Mouse (Mus musculus) fat pad, adult 2 months (tissue): Measurements from ENCODE around the gene Mospd2.

Experiments used
- DNase-seq: peaks from one replicate; pipeline ENCODE4 v3.0.0-alpha.2; 2011; ENCODE audit warnings: low read depth, low spot score; ENCODE audit errors: extremely low read depth

Mospd2 gene

DNA sequence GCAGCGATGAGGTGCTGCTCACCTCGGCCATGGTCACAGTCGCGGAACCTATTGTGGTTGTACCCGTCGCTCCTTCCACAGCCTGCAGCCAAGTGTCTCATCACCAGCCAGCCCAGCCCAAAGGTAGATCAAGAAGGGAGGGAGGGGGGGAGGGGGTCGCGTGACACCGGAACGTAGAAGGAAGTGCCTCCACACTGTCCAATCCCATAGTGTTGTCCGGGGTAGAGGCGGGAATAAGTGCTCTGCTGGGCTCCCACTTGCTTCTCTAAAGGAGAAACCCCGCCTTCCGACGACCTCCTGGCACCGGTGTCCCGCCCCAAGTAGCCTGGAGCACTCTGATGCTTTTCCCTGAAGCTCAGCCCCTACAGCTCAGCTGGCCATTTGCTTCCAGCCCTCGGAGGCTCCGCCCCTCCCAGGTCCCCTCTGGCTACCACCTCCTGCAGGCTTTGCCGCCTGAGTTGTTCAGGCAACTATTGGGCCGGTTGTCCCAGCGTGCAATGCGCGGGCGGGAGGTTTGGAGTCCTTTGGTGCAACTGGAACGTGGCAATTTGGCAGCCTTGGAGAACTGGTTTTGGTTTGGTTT lies at the start of gene Mospd2, which contains the start of gene Fancb:
Mospd2 (minus strand) TSS at position 183 of the 583 bp plus-strand sequence.
Fancb (plus strand) TSS at position 400 of the 583 bp plus-strand sequence.
- peak; percentile 43 for DNase-seq

DNA sequence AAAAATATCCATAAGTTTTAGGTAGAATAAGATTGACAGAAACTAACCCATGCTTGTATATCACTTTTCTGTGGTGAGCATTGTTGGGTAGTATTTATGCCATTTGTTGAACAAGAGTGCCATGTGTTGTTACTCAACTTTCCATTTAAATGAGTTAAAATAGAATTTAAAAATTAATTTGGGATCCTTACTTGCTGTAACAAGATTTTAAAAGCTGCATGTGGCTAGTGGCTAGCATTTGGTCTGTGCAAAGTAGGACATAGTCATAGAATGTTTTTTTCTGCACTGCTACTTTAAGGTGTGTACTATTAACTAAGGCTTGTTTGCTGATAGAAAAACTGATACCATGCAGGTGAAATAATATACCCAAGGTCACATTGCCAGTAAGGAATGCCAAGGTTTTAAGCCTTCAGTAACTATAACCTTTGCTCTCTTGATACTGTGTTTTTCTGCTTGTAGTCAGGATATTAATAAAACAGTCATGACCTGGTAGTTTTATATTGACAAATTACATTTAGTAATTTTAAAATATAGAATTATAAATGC lies 24.7 kb upstream of the Mospd2 start, which contains the start of gene Gm17604:
Gm17604 (minus strand) TSS at position 51 of the 546 bp plus-strand sequence.
- no peak for DNase-seq

DNA sequence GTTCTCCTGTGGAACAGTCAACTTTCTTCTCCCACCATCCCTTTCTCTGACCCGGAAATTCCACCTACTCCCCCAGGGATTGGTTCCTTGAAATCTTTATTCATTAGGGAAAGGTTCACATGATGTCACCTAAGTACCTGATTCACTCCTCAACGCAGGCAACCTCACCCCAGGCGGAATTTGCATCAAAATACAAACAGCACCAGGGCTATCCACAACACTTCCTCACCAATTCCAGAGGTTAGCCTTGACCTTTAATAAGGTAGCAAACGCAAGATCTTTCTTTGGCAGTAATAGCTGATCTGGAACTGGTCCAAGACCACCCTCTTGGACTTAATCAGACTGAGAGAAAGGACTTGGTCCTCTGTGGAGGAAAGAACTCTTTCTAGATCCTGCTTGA lies 23.0 kb upstream of the Mospd2 start:
- DNase-seq, result no peak

DNA sequence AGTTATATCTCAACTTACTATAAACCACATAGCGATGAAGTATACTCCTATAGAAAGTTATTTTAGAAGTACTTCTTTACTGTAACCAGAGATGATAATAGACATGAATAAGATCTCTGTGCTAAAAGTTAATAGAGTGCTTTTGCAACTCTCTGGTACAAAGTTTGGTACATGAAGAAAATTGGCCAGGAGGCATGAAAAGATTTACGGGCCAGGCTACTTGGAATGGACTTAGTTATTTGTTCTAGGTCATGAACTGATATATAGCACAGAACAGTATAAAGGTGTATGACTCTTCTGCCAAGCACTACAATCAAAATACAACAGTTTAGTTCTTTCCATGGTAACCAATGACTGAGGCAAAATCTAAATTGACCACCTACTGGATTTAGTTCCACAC lies 1.3 kb downstream of the Mospd2 start:
- DNase-seq, result peak; percentile 62

DNA sequence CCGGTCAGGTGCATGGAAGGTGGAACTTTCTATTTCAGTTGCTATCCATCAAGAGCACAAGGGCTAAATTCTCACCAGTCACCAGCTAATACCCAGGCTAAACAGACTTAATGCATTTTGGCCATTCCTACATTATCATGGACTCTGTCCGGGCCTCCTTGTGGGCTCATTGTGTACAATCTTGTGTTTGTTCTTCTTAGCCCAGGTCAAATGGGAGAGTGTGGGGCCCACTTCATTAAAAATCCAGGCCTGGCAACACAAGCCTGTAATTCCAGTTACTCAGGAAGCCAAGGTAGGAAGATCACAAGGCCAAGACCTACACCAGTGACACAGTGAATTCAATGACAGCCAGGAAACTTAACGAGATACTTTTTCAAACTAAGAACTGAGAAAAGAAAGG lies 9.0 kb downstream of the Mospd2 start:
- DNase-seq, result no peak

DNA sequence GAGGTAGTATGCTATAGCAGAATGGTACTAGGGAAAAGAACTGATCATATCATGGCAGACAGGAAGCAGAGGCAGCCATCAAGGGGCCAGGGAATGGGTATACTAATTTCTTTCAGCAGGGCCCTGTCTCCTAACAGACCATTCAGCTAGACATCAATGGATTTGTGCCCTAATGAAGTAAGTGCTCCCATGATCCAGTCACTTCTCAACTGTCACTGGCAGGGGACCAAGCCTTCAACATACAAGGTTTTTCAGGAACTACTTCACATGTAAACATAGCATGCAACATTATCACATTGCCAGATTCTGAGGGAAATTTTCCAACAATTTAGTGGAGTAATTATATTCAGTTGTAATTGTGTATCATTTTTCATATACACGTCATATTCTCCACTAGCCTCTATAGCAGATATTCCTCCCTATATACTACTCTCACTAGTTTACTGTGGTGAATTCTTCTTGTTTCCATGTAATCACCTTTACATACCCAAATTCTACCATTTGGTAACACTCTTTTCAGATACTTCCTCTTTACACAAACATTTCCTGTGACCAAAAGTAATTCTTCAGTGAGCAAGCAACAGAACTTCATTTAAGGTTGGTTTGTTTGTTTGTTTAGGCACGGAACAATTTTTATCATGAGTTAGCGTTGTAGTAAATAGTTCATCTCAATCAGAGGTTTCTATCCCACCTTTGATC lies 14.3 kb downstream of the Mospd2 start:
- no peak for DNase-seq

DNA sequence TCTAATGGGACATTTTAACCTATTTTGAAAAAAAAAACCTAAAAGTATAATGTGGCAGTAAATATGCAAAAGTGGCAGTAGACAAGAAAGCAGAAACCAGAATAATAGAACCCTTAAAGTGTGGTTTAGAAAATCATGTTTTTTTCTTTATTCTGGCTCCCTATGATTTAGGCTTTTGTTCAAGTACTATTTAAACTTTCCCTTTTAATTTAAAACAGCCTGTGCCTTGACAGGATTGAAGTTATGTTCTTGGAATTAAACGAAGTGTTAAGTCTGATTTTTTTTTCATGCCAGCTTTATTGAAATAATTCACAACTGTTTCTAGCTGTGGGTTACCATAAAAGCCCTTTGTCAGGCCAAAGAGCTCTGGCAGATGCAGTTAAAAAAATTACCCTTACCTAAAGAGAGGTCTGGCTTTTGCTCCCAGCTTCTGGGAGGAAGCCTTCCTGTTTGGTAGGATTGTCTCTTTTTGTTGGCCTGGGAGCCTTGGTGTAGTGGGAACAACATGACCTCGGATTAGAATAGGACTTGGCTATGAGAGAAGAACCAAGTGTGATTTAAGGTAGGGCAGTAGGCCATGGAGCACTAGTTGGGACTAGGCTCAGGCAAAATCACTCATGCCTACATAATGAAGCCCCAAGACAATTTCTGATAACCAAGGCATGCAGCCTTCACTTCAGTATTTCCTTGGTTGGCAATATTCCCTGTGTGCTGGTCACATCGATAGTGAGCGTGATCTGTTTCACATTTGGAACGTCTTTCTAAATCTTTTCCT lies 27.4 kb downstream of the Mospd2 start:
- DNase-seq, result peak; percentile 68

DNA sequence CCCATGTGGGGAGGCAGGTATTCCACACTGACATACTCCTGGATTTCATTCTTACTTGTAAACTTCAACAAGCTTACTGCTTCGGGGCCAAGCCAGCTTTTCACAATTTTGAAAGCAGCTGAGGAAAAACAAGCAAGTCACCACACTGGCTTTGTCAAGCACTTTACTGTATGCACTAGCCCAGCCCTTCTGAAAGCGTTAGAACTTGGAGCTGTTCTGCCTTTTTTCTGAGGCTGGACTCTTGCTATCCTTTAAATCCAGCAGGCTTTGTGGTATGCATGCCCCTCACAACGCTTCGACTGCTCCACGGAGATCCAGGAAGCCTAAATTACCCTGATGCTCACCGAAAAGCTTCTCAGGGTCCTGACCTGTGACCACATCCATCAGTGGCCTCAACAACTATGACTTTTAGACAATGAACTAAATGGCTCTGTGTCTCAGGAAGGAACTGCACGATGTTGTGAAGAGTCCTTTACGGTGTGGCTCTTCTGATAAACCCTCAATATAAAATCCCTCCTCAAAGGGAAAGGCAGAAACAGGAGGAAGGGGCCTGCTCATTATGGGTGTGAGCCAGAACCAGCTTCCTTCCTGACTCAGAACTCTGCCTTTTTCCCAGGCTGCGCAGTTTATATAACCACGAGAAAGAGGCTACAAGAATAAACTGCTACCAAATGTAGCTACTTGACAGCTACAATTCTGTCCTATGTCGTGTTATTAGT lies 28.2 kb downstream of the Mospd2 start:
- no peak for DNase-seq

DNA sequence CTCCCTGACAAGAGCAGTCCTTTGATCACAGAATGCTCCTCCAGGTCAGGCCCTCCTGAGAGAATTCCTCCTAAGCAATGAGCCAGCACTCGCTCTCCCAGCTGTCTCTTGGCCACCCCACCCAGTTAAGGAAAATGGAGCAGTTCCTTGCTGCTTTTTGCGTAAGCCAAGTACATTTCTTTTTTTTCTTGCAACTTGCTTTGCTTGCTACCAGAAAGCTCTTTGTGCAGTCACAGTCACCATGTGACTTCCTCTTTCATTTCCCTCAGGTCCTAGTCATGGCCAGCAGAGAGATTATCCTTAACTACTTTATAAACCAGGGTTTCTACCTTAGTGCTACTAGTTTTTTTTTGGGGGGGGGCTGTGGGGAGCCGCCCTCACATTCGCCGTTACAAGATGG lies 38.6 kb downstream of the Mospd2 start:
- DNase-seq, result no peak

DNA sequence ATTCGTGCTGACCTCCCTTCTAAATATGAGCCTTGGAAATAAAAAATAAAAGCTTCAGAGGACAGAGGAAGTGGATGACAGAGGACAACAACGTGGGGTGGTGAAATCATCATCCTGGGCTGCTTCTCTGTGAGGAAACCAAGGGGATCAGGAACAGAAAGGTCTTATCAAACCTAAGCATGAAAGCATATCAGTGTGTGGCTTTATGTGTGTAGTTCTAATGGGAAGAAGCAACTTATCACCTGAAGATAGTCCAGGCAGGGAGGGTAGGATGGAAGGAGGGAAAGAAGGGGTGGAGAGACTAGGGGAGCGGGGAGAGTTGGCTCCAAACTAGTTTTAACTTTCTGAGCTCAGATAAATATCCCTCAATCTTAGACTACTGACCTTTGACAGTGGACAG lies 67.2 kb downstream of the Mospd2 start:
- no peak for DNase-seq

DNA sequence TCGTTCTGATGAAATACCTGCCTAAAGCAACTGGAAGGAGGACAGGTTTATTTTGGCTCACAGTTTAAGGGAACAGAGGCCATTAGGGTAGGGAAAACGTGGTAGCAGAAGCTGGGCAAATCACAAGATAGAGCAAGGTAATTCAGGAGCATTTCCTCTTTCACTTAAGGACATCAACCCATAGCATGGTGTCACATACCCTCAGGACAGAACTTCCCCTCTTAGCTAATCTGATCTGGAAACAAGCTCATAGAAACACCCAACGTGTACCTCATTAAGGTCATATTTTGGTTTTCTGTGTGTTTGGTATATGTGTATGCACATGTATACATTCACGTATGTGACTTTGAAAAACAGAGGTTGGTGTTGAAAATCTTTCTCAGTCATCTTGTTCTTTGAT lies 68.0 kb downstream of the Mospd2 start:
- DNase-seq, result peak; percentile 59

DNA sequence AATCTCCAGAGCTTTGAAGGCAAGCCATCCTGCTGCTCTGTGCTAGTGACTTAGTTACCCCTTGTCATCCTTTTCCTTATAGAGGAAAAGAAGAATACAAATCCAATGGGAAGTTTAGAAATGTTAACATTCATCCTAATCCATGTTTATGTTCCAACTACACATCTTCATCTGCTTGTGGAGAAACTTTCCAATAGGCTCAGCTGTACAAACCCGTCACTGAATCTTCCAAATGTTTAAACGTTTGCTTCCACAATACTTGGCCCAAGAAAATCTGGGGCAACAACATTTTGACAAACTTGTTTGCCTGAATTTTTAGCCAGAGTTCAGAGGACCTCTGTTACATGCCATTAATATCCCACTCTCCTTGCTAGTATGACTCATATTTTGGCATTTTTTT lies 78.3 kb downstream of the Mospd2 start:
- DNase-seq, result no peak

DNA sequence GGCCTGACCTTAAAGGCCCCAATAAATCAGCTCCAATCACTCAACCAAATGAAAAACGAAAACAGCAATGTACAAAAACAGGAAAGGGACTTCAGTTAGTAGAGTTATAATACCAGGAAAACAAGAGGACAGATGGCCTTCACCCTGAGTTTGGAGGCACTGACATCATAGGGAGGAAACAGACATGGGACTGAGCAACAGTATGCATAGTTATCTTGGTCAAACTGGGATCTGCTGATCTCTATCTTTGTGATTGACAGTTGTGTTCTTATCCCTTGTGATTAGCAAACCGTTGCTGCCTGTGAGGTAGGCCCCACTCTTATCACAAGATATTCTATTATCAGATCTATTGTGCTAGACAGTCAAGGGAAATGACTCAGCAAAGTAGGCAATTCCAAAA lies 80.4 kb downstream of the Mospd2 start:
- DNase-seq, result no peak

DNA sequence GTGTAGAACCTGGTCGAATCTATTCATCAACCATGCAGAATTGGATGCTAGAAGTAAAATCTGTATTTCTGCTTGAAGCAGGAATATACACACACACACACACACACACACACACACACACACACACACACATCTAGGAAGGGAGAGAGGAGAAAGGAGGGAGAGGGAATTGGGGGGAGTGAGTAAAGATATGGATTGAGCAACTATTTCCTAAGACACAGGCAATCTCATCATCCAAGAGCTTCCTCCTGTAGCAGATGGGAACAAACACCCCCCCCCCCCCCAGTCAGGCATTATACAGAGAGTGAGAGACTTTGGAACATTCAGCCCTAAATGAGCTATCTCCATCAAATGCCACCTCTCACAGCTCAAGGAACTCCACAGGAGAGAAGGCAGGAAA lies 93.9 kb downstream of the Mospd2 start:
- DNase-seq, result no peak
